Mouse (Mus musculus) adrenal gland, adult (tissue): ENCODE data around the gene Gm11596.
"Not testable (repeated sequence)": the region's sequence is repeated elsewhere in the genome, so short reads cannot be mapped to it uniquely, and the experiment has no call there.

Source experiments
- DNase-seq, 2 experiments: peaks; one replicate each; pipeline ENCODE4 v3.0.0; 2022 to 2023; ENCODE audit warnings: low spot score in 1 of 2; ENCODE audit not compliant: inconsistent age in 2 of 2

Gene Gm11596

GRCm38 (mm10) chr11:99793367-99793766 is at the start of gene Gm11596:
Gene Gm11596 (minus strand): TSS chr11:99793467.
- DNase-seq: no peak

DNA sequence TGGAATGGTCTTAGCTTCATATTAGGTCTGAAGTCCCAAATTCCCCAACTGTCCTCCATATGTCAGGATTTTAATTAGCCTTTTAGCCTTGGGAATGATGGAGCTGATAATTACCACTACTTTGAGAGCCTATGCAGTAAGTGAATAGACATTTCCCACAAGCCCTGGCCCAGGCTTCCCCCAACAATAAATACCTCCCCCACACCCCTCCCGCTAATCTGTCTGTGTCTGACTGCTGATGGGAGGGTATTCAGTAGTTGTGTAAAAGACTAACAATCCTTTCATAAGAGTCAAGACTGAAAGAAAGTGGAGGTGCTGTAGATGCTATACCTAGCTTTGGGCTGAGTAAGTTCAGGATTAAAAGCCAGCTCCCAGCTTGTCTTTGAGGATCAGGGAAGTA is 48.9 kb upstream of the Gm11596 start:
- no peak for DNase-seq

DNA sequence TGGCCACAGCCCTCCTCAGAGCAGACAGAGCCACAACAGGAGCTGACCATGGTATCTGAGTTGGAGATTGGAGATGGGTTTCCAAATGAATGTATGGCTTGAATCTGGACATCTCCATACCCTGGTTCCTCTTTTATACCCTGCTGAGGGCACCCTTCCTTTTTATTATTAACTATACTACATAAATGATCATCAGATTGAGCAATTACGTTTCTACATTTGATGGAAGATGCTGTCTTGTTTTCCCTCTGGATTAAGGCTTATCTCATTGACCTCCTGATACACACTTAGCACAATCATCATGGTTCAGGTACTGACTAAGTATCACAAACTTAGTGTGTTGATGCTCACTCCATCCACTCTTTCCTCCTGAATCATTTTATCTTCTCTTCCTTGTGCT is 44.7 kb upstream of the Gm11596 start, which contains the start of gene 2300003K06Rik:
Gene 2300003K06Rik, minus strand, starts transcription at position 101 of the 400 bp plus-strand sequence.
- DNase-seq: no peak

DNA sequence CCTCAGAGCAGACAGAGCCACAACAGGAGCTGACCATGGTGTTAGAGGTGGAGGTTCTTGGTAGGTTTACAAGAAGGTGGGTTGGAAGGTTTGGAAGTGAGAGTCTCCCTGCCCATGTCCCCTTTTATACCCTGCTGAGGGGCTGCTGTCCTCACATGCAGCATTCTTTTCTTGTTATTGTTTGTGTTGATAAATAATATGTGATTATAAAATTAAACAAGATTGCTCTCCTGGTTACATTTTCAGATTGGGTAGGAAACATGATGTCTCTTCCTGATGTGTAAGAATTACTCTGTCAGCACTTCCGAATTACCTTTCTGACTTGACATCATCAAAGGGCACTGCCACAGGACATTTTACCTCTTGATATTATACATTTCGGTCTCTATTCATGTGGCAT is 22.3 kb upstream of the Gm11596 start, which contains the start of gene Gm11564:
Gene Gm11564, minus strand, starts transcription at position 101 of the 400 bp plus-strand sequence.
- not testable (repeated sequence) for DNase-seq

- DNase-seq: peak in 1 of 2 experiments; percentile 1
Observed at GRCm38 (mm10) chr11:99809792-99810191, 16.5 kb upstream of the Gm11596 start, which contains the start of gene Krtap4-13. Gene Krtap4-13 (minus strand): TSS chr11:99809892.

GRCm38 (mm10) chr11:99804346-99804745 is 11.1 kb upstream of the Gm11596 start, which contains the start of gene Gm11554:
Gene Gm11554 (minus strand): TSS chr11:99804446.
- not testable (repeated sequence) for DNase-seq

GRCm38 (mm10) chr11:99798832-99799231 is 5.6 kb upstream of the Gm11596 start, which contains the start of gene Gm11569:
Gene Gm11569 (minus strand): TSS chr11:99798932.
- not testable (repeated sequence) for DNase-seq

- DNase-seq: not testable (repeated sequence)
Observed at GRCm38 (mm10) chr11:99784900-99785299, 8.4 kb downstream of the Gm11596 start, which contains the start of gene Krtap4-9. Gene Krtap4-9 (plus strand): TSS chr11:99785200.

DNA sequence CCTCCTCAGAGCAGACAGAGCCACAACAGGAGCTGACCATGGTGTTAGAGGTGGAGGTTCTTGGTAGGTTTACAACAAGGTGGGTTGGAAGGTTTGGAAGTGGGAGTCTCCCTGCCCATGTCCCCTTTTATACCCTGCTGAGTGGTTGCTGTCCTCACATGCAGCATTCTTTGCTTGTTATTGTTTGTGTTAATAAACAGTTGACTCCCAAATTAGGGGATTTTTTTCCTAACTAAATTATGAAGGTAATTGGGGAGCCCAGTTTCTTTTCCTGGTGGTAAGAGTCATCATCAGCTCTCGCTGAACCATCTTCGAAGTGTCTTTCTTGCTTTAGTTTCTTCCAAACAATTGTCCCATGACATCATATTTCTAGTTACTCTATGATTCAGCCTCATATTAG is 12.7 kb downstream of the Gm11596 start, which contains the start of gene Krtap4-8:
Gene Krtap4-8, minus strand, starts transcription at position 101 of the 400 bp plus-strand sequence.
- DNase-seq: no peak

GRCm38 (mm10) chr11:99778401-99778800 is 14.9 kb downstream of the Gm11596 start:
- DNase-seq: no peak

DNA sequence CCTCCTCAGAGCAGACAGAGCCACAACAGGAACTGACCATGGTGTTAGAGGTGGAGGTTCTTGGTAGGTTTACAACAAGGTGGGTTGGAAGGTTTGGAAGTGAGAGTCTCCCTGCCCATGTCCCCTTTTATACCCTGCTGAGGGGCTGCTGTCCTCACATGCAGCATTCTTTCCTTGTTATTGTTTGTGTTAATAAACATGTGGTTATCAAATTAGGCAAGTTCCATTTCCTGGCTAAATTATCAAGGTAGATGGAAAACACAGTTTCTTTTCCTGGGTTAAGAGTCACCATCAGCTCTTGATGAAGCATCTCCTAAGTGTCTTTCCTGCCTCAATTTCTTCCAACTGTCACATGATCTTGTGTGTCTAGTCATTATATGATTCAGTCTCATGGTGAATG is 20.5 kb downstream of the Gm11596 start, which contains the start of gene Gm11595:
Gene Gm11595, minus strand, starts transcription at position 101 of the 400 bp plus-strand sequence.
- DNase-seq: not testable (repeated sequence)

- DNase-seq: no peak
Observed at GRCm38 (mm10) chr11:99768410-99768809, 24.9 kb downstream of the Gm11596 start.

- no peak for DNase-seq
Observed at GRCm38 (mm10) chr11:99758877-99759276, 34.4 kb downstream of the Gm11596 start.

GRCm38 (mm10) chr11:99743985-99744384 is 49.3 kb downstream of the Gm11596 start:
- DNase-seq: no peak
